Mouse (Mus musculus): ENCODE results near the gene Coq8b.
A peak's percentile ranks its signal among the peaks of the same experiment; 100 is the strongest.

Gene Coq8b

DNA sequence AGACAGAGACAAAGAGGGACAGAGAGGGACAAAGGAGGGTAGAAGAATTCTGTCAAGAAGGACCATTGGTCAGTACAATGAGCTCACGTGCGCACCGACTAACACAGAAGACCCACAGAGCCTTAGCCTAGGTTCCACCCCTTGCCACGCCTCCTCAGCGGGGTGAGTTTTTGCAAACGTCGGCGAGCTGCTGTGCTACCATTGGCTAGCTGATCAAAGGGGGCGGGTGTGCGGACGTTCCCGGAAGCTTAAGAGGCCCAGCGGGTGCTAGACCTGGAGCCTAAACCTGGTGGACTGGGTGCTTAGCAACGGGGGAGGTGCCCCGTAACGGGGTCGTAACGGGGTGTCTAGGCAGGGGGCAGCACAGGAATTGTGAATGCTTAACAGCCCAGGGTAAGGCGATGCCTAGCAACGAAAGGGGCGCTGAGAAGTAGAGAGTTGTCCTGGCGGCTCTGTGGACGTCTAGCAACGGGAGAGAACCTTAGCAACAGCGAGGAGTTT lies at the start of gene Coq8b:
Gene Coq8b (plus strand): TSS at position 243 of the 501 bp plus-strand sequence.
- DNase-seq (ENCODE audit: low read depth, low spot score), result peak; percentile 99

DNA sequence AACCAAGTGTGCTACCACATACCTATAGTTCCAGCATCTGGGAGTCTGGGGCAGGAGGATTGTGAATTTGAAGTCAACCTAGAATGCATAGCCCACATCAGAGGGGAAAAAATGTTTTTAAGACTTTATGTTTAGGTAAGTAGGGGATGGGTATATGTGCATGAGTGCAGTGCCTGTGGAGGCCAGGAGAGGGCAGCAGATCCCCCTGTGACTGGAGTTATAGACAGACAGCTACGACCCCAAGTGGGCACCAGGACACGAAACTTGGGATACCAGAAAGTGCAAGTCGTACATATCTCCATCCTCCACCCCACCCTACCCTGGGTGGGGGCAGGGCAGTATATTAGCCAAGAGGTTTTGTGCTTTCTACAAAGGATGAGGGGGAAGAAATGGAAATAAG lies 47.9 kb upstream of the Coq8b start:
- peak; percentile 56 for DNase-seq (ENCODE audit: low read depth, low spot score)

DNA sequence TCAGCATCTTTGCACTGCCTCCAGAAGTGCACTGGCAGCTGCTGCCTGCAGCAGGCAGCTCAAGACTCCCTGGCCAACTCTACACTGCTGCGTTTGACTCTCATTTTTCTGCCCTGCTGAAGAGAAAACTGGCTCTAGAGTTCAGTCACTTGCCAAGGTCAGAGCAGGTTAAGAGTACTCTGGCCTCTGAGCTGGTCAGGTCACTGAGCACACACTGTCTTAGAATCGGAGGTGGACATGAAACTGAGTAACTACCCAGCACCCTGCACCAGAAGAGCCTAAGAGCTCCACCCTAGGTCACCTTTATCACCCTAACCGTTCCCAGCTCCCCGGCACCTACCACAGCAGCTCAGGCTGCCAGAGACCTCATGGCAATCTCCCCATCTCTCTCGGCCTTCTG lies 46.8 kb upstream of the Coq8b start:
- DNase-seq (ENCODE audit: low read depth, low spot score), result no peak

DNA sequence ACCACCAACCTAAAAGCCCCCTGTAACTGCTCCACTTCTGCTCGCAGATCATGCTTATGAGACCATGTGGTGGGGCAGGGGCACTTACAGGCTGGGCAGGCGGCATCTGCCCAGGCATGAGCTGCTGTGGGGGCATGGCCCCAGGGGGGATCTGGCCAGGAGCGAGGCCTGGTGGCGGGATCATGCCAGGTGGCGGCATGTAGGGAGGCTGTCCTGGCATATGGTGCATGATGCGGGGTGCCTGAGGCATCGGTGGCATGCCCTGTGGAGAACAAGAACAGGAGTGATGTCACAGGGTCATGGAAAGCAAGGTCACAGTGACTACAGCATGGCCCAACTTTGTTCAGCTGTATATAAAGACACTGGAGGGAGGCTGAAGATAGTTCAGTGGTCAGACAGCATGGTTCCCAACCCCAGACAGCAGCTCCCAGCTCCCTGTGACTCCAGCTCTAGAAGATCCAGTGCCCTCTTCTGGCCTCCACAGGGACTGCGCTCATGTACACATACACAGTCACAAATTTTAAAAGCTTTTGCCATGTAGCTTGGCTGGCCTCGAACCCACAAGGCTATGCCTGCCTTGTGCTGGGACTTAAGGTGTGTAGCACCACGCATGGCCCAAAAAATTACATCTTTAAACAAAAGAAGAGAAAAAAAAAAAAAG lies 43.4 kb upstream of the Coq8b start:
- peak; percentile 42 for DNase-seq (ENCODE audit: low read depth, low spot score)

DNA sequence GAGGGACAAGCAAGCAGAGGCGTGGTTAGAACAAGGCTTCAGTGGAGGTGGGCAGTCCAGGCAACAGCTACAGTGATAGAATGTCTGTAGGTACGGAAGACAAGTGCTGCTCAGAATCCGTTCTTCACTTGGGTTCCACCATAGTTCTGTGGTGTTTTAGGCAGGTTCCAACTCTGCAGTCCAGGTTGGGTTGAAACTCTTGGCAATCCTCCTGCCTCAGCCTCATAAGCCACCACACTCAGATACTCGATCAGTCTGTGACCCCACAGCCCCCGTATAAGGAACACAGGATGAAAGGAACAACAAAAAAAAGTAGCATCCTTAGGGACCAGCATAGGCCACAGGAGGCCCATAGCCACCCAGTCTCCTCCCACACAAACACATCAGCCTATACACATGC lies 40.4 kb upstream of the Coq8b start:
- DNase-seq (ENCODE audit: low read depth, low spot score), result no peak

DNA sequence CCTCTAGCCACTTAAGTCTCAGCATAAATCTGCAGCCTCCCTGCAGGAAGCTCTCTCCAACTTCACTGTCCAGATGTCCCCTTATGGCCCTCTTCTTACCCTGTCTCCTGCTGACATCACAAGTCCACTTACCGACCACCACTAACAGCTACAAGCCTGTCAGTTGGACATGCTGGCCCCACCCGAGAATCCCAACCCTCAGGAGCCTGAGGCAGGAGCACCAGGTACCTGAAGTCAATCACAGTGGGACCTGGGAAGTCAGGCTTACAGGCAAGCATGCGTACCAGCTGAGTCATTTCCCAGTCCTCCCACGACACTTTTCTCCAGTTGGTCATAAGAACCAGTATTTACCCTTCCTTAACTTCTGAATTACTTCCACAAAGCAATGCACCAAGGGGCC lies 39.1 kb upstream of the Coq8b start:
- DNase-seq (ENCODE audit: low read depth, low spot score), result no peak

DNA sequence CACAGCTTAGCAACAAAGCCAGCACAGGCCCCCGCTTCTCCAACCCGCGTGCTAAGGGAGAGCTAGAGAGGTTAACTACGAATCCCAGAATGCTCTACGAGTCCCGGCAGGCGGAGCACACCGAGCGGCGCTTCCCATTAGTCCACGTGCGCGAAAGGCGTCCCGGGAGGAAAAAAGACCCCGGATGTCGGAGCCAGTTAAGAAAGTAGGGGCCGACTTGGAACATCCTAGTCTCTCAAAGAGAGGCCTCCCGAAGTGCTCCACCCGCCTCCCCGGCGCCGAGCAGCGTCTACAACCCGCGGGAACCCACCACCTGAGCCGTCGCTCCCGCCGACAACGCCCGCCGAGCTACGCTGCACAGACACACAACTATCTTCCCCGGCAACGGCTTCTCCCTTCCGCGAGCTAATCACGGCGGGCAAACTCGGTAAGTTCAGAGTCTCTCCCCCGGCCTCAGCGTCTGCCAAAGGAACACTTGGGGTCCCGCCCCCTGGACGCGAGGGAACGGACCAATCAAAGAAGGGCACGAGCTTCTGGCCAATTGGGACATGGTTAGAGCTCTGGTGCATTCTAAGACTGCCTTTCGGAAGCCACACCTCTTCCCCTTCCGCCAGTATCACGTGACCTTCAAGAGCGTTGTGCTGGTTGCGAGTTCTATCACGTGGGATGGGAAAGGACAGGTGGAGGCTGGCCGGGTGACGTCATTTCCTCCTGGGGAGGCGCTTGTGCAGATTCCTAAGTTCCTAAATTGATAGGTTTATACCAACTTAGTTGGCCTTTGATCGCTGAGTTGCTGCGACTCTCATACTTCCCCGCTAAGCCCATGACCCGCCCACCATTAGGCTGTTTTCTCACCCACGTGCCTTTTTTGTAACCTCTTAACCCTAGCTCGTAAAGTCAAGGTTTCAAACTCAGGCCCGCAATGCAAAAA lies 36.9 kb upstream of the Coq8b start, which contains the start of the genes BC024978 and Snrpa:
Gene BC024978 (plus strand): TSS at position 101 of the 931 bp plus-strand sequence.
Gene Snrpa (minus strand): TSS at position 591 of the 931 bp plus-strand sequence.
- peak; percentile 94 for DNase-seq (ENCODE audit: low read depth, low spot score)

DNA sequence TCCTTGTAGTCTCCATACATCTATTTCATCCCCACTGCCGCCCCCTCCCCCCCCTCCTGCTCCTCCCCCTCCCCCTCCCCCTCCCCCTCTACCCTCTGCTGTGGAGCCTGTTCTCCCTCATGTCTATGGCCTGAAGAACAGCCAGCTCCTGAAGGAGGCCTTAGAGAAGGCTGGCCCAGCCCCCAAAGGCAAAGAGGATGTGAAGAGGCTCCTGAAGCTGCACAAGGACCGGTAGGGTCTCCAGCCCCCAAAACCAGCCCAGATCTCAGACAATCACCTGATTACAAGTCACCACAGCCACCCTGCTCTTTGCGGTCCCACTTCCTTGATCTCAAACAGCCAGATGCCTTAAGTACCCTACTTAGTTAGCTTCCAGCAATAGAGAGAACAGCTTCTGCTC lies 35.7 kb upstream of the Coq8b start:
- no peak for DNase-seq (ENCODE audit: low read depth, low spot score)

DNA sequence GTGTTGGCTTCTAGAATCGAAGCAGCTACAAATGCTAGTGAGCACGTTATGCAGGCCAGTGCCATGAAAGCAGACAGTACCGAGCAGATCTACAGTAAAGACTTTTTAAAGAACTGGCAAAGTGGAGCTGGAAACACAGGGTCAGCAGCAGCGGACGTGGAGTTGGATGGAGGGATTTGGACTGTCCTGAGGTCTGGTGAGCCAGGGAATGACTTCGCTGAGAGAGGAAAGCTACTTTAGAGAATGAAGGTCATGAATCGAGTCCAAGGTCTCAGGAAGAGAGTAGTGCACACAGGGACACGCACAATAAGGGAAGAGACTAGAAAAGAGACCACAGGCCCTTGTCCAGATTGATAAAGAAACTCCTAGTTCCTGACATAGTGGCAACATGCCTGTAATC lies 35.2 kb upstream of the Coq8b start:
- no peak for DNase-seq (ENCODE audit: low read depth, low spot score)

DNA sequence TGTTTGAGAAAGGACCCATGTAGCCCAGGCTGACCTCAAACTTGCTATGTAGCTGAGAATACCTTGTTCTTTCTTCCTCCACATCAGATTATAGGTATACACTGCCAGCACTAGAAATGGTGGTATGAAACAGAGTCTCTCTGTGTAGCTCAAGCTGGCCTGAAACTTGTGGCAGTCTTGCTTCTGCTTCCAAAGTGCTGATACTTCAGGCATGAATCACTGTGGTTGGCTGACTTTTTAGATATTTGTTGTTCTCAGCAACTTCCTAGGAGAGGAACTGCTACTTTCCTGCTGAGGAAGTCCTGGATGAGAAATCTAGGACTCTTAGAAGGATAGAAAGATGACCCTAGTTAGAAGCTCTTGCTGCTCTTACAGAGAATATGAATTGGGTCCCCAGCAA lies 34.5 kb upstream of the Coq8b start:
- no peak for DNase-seq (ENCODE audit: low read depth, low spot score)

DNA sequence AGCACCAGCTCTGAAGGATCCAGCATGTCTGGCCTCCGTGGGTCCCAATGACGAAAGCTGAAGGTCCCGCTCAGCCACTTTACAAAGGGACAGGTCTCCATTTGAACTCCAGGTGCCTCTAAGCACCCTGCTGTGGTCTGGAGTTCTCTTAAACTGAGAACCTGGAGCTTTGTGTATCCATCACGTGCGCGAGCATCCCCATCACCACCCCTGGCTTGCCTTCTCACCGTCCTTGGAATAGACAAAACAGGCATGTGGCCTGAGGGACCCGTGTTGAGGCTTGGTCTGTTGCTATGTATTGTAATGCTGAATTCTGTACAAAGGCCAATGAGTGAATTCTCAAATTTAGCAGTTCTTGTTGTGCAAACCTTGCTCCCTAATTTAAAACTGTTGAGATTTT lies 34.0 kb upstream of the Coq8b start:
- no peak for DNase-seq (ENCODE audit: low read depth, low spot score)

DNA sequence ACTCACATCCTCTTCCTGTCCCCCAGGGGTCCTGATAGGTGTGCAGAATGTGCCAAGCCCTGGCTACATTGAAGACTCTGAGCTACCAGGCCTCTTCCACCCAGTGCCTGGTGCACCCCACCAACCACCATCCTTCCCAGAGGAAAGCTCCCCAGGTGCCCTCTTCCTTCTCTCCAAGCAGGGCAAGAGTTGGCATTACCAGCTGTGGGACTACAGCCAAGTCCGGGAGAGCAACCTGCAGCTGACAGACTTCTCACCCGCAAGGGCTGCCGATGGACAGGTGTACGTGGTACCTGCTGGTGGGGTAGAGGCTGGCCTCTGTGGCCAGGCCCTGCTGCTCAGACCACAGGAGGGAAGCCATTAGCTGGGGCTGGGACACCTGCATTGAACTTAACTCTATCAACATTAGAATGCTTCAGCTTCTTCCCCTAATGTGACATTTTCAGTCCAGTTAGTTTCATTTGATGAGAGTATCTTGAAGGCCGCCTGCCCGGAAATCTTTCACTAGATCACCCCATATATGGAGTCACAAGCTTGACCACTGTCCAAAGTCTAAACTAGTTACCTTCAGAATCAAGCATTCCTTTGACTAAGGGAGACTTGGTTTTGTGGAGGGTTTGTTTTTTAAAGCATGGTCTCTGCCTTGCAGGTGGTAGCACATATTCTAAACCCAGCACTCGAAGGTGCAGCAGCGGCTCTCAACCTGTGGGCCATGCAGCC lies 28.9 kb upstream of the Coq8b start:
- no peak for DNase-seq (ENCODE audit: low read depth, low spot score)

DNA sequence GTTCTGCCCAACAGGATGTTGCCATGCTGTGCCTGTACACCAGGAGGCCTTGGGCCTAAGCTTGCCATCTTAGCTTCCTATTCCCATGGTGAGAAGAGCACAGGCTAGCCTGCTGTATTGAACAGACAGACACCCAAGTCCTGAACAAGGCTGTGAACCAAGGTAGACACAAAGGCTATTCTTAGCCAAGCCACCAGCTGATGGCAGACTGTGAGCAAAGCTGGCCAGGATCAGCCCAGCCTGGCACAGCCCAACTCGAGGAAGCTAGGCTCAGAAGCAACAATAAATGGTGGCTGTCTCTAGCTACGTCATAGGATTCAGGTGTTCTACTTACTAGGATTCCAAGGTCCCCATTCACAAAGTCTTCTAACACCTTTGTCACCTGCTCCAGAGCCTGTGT lies 20.2 kb upstream of the Coq8b start:
- DNase-seq (ENCODE audit: low read depth, low spot score), result no peak

DNA sequence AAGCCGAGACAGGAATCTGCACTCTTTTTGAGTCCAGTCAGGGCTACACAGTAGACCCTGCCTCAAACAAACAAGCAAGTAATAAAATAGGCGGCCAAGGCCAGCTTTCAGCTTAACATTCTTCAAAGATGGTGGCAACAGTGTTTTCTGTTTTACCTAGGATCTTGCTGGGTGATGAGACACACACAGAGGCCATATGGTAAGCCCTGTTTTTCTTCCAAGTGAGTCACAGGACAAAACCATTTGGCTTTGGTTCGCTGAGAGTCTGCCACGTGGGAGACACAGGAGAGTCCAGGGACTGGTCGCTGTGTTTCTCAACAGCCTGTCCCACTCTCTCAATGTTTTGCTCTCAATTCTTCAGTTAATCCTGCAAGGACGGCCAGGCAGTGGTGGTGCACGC lies 14.2 kb upstream of the Coq8b start:
- no peak for DNase-seq (ENCODE audit: low read depth, low spot score)

DNA sequence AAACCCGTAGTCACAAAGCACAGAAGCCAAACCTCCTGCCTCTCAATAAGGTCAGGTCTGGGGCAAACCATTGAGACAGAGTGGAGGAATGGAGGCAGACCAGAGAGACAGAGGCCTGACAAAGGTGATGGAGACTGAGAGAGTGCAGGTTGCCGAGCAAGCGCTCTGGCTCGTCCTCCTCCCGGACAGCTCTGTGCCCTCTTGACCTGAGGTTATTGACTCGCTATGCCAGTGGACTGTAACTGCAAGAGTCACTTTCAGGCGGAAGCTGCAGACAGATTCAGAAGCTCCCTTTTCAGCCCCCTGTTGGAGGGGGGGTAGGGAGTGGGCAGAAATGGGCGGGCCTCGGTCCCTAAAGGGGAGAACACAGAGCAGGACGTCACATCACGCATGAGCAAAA lies 12.9 kb upstream of the Coq8b start:
- DNase-seq (ENCODE audit: low read depth, low spot score), result no peak

DNA sequence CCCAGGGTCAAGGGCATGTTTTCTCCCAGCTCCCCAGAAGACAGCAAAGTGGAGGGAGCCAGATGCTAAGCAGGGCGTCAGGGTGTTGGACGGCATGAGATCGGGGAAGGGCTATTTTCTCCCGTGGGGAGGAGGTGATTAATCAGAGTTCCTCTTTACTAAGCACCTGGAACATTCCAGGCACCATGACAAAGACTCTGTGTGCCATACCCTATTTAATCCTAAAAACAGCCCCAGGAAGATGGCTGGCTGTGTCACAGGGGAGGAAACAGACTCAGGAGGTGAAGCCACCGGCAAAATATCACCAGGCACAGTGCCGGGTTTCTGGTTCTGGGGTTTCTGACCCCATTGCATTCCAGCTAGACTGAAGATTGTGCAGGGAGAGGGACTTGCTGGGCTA lies 10.9 kb upstream of the Coq8b start:
- DNase-seq (ENCODE audit: low read depth, low spot score), result no peak

DNA sequence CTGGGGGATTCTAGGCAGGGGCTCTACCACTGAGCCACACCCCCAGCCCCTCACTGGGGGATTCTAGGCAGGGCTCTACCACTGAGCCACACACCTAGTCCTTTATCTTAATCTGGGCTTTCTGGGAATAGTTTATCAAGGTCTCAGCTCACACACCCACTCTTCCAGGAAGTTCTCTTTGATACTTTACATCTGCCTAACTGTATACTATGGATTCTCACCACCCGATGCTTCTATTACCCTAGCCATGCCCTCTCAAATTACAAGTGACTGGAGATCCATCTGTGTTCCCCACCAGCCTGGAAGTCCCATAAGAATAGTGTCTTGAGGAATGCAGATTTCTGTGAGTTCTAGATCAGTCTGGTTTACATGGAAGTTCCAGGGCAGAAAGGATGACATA lies 10.3 kb upstream of the Coq8b start:
- no peak for DNase-seq (ENCODE audit: low read depth, low spot score)

DNA sequence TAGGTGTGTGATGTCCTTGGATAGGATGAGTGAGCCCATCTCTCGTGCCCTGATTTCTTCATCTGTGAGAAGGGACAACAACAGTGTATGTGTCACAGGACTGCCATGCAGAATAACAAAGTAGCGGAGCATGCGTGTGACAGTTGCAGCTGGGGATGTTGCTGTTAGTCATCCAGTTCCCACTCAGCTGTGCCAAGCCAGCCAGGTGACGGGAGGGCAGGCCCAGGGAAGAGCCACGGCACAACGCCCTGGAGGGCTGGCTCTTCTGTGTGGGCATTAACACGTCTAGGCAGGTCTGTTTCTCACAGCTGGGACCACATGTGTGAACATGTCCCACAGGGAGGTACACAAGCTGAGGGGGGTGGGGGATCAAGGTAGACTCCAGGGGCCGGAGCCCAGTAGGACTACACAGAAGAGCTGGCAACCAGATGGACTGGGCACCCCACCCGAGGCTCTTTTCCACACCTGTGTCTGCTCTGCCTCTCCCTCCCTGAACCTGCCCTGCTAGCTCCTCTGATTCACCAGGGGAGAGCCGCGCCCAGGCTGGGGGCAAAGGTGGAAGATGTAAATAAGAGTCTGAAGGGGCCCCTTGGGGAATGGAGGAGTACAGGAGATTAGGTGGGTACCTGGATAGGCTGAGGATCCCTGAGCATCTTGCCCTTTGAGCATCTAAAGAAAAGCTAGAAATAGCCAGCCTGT lies 7.8 kb upstream of the Coq8b start:
- DNase-seq (ENCODE audit: low read depth, low spot score), result no peak

DNA sequence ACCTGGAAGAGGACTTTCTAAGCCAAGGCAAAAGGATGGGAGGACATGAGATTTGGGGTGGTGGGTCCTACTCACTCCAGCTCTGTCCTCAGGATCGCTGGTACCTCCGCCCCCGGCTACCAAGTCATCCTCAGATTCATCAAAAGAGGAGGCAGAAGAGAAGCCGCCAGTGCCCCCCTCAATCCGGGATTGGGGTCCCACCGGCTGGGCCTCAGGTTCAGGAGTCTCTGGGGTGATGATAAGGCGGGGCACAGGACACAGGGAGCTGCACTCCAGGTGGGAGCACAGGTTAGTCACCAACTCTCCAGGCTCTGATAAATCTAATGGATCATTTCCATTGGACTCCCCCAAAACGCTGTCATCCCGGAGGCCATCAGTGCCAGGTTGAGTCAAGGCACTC lies 5.5 kb upstream of the Coq8b start:
- no peak for DNase-seq (ENCODE audit: low read depth, low spot score)

DNA sequence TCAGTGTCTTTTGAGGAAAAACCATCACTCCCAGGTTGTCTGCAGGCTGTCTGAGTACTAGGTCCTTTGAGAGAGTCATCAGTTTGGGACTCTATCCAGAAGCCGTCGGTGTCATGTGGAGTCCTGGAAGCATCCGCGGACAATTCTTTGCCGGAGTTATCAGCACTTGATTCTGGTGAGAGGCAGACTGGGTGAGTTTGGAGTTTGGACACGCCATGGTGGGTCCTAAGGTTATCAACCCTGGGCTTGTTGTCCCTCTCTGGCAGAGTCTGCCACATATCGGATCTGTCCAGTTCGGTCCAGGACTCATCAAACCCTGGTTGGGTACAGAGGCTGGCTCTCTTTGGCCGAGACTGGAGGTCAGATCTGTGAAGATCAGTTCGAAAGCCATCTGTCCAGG lies 5.1 kb upstream of the Coq8b start:
- DNase-seq (ENCODE audit: low read depth, low spot score), result no peak

DNA sequence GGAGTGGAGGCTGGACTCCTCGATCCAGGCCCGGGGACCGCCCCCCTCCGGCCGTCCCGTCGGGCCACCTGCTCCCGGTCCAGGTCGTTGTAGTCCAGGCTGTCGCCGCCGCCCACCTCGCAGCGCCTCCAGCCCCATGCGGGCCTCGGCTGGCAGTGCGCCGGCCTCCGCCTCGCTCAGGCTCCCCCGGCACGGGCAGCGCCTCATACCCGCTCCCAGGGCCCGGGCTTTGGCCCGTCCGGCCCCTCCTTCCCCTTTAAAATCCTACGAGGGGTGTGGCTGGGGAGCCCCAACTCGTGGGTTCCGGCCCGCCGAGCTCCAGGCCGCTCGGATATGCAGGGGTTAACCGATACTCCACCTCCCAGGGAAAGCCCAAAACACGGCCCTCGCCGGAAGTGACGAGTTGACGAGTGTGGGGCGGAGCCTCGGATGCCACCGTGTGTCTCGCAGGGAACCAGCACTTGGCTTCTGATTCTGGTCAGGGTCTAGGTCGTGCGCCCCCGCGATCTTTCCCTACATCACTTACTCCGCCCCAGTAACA lies 4.5 kb upstream of the Coq8b start, which contains the start of gene Itpkc:
Gene Itpkc (minus strand): TSS at position 381 of the 541 bp plus-strand sequence.
- DNase-seq (ENCODE audit: low read depth, low spot score), result peak; percentile 91
